In genomic region chr13:95617082-95617670, GRCm38 (mm10) we compare ENCODE assay signal across 8 mouse cellular contexts. TPM values are rescaled to one million over a fixed set of nuclear protein-coding genes. Genes with fewer than 3 reads are reported as not detected.
DNase-seq lines count a peak whose midpoint lies in the region; TF ChIP-seq lines count a peak whose summit lies in the region.

No protein-coding gene starts in this region.

- no peaks in the 10 kb centered on the region for H3K36me3 ChIP-seq in spleen, adult 2 months (ENCODE audit: control insufficient read depth, insufficient read depth, low read length)
- H3K36me3 ChIP-seq in limb, embryonic 10.5 days = peaks cover 42% of the 10 kb centered on the region

- H3K4me3 ChIP-seq in spleen, adult 2 months (ENCODE audit: extremely low read depth, insufficient read depth, insufficient read length) = peak overlapping the region; percentile 63
- peak overlapping the region; percentile 94 for H3K4me3 ChIP-seq in embryonic fibroblast, embryonic 13.5 days (ENCODE audit: insufficient read depth, low read length)
- H3K4me3 ChIP-seq in limb, embryonic 10.5 days = peak overlapping the region; percentile 79
- H3K4me3 ChIP-seq in olfactory bulb, adult 2 months (ENCODE audit: insufficient read depth, low read depth, low read length) = 0 out of 2 replicates have a peak overlapping the region, but pooled peaks have one; percentile 81

- 15% methylated on average over 17 of the region's 17 CpGs for WGBS in spleen, adult 2 months
- WGBS in limb, embryonic 10.5 days = 12% methylated on average over 17 of the region's 17 CpGs
- 61% methylated on average over 17 of the region's 17 CpGs for WGBS in olfactory bulb, adult 2 months

- no peaks in the 10 kb centered on the region for H3K9me3 ChIP-seq in limb, embryonic 10.5 days (replicated peaks)

- no peak for DNase-seq in spleen, adult 2 months (ENCODE audit: low read depth in 1 of 2, low spot score in 2 of 2)
- DNase-seq in spleen, adult 12 weeks (ENCODE audit: low spot score) = no peak
- DNase-seq in limb, embryonic 10.5 days (ENCODE audit: low spot score) = peak; percentile 59
- no peak for DNase-seq in adrenal gland, postnatal 14 days
- no peak for DNase-seq in frontal cortex, postnatal 10 days (ENCODE audit: low spot score in 2 of 2)
- no peak for DNase-seq in right cerebral cortex, postnatal 14 days

- no peak for TF ChIP-seq POLR2A in spleen, adult 2 months (IDR thresholded peaks at IDR 0.05; ENCODE audit: low read depth, low read length)
- no peak for TF ChIP-seq POLR2A in embryonic fibroblast, embryonic 13.5 days (IDR thresholded peaks at IDR 0.05; ENCODE audit: low read depth, low read length)
- TF ChIP-seq POLR2A in olfactory bulb, adult 2 months (IDR thresholded peaks at IDR 0.05; ENCODE audit: insufficient read depth, low read depth, low read length) = no peak

- H3K4me1 ChIP-seq in spleen, adult 2 months (ENCODE audit: control insufficient read depth, insufficient read depth, insufficient read length) = no peaks in the 10 kb centered on the region; the same call in 1 of the 2 replicates
- H3K4me1 ChIP-seq in embryonic fibroblast, embryonic 13.5 days (ENCODE audit: control insufficient read depth, insufficient read depth, low read length) = peaks cover 5% of the 10 kb centered on the region; the same call in 1 of the 2 replicates
- H3K4me1 ChIP-seq in limb, embryonic 10.5 days = peaks cover 40% of the 10 kb centered on the region
- peaks cover 5% of the 10 kb centered on the region for H3K4me1 ChIP-seq in olfactory bulb, adult 2 months (ENCODE audit: control insufficient read depth, insufficient read depth, low read length)

- TF ChIP-seq CTCF in spleen, adult 2 months (IDR thresholded peaks at IDR 0.05; ENCODE audit: extremely low read depth, insufficient read depth, insufficient read length, insufficient replicate concordance) = no peak
- TF ChIP-seq CTCF in embryonic fibroblast, embryonic 13.5 days (IDR thresholded peaks at IDR 0.05; ENCODE audit: borderline replicate concordance, insufficient read depth, low read length) = no peak
- TF ChIP-seq CTCF in olfactory bulb, adult 2 months (IDR thresholded peaks at IDR 0.05; ENCODE audit: insufficient read depth, low read depth, low read length) = no peak

- H3K27me3 ChIP-seq in spleen, adult 2 months (ENCODE audit: control insufficient read depth, insufficient read depth, low read length) = 0 out of 2 replicates have a peak, but pooled peaks cover 4% of the 10 kb centered on the region
- no peaks in the 10 kb centered on the region for H3K27me3 ChIP-seq in limb, embryonic 10.5 days (ENCODE audit: low read depth, poor library complexity, severe bottlenecking)

- H3K27ac ChIP-seq in spleen, adult 2 months (ENCODE audit: insufficient read depth, low read length) = 0 out of 2 replicates have a peak overlapping the region, but pooled peaks have one; percentile 12
- H3K27ac ChIP-seq in embryonic fibroblast, embryonic 13.5 days (ENCODE audit: insufficient read depth, low read length) = peak overlapping the region; percentile 73
- H3K27ac ChIP-seq in limb, embryonic 10.5 days = peak overlapping the region; percentile 97
- H3K27ac ChIP-seq in olfactory bulb, adult 2 months (ENCODE audit: insufficient read depth, low read depth, low read length) = no peak overlapping the region

RNA-seq across cellular contexts. Expression of gene F2r, which starts 1.1 kb away (rescaled TPM):
- 25.6 and 30.7 TPM in 2 replicates for polyA plus RNA-seq in spleen, adult 2 months (2012; rRNA removed)
- 268 and 320 TPM in 2 replicates for polyA plus RNA-seq in embryonic fibroblast, embryonic 13.5 days (2011; ENCODE audit: insufficient read length, low read depth, missing spikeins)
- 141 and 143 TPM in 2 replicates for polyA plus RNA-seq in limb, embryonic 10.5 days (2016; fragmentation: Nextera tagmentation; extraction: Ambion mirVana)
- polyA plus RNA-seq in olfactory bulb, adult 2 months (2012; ENCODE audit: insufficient read depth, insufficient read length, low replicate concordance, missing spikeins) = not detected in 2 replicates
- 93.1 and 98.8 TPM in 2 replicates for total RNA-seq in adrenal gland, postnatal 14 days (2021)

Comparison
In these comparisons a context has a peak if more than half of its experiments do, and no peak if none do; other contexts are left out.
1. RNA of gene F2r, which starts 1.1 kb away (polyA plus RNA-seq): 268 to 320 TPM in embryonic fibroblast, embryonic 13.5 days, 141 to 143 TPM in limb, embryonic 10.5 days and 25.6 to 30.7 TPM in spleen, adult 2 months; not detected in olfactory bulb, adult 2 months; every median in the first group is over 10 times any median in the second.
2. Peak in every context shown above with its lines, with median percentiles within 50 percentile points of each other: H3K4me3 ChIP-seq.